Mouse (Mus musculus): ENCODE data around the gene Tnk1.
"Not testable (repeated sequence)": the region's sequence is repeated elsewhere in the genome, so short reads cannot be mapped to it uniquely, and the experiment has no call there.

Tnk1 gene

DNA sequence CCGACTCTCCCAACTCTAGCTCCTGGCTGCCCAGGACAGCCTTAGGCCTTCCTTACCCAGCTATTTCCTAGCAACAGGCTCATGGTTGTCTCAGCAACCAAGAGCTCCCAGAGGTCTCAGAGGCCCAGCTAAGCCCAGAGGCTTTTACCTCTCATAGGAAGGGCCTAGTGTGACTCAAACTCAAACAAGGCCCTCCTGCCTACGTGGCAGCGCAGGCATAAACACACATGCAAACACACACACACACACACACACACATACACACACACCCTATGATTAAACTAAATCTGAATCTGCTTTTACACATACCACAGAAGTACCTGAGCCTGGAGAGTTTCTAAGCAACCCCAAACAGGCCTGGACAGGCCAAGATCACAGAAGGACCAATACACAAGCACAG is 19.9 kb upstream of the Tnk1 start:
- DNase-seq (ENCODE audit: low spot score) = no peak

- DNase-seq (ENCODE audit: low spot score) = no peak
These were observed 19.3 kb upstream of the Tnk1 start, which contains the start of gene Tmem95 for GRCm38 (mm10) chr11:69877878-69878277. Tmem95 (minus strand) TSS chr11:69878018.

DNA sequence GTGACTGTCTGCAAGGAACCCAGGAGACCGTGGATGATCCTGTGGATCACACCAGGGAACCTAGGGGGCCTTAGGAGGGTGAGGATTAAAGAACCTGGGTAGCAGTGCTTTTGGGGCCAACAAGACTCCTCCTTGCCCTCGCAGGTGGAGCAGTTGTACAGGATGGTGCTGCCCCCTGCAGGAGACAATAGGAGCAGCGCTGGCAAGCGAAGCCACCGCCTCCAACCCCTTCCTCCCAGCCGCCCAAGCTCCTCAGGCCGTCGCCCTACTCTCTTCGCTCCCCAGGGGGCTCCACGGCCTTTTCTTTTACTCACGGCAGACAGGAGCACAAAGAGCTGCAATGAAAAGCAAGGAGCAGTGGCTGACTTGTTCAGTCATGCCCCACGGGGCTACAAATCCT is 18.3 kb upstream of the Tnk1 start:
- peak; percentile 53 for DNase-seq (ENCODE audit: low spot score)

- DNase-seq (ENCODE audit: low spot score) = no peak
These were observed 17.7 kb upstream of the Tnk1 start for GRCm38 (mm10) chr11:69876186-69876585.

GRCm38 (mm10) chr11:69872451-69872850 is 13.9 kb upstream of the Tnk1 start:
- DNase-seq (ENCODE audit: low spot score) = no peak

GRCm38 (mm10) chr11:69871822-69872221 is 13.3 kb upstream of the Tnk1 start:
- no peak for DNase-seq (ENCODE audit: low spot score)

DNA sequence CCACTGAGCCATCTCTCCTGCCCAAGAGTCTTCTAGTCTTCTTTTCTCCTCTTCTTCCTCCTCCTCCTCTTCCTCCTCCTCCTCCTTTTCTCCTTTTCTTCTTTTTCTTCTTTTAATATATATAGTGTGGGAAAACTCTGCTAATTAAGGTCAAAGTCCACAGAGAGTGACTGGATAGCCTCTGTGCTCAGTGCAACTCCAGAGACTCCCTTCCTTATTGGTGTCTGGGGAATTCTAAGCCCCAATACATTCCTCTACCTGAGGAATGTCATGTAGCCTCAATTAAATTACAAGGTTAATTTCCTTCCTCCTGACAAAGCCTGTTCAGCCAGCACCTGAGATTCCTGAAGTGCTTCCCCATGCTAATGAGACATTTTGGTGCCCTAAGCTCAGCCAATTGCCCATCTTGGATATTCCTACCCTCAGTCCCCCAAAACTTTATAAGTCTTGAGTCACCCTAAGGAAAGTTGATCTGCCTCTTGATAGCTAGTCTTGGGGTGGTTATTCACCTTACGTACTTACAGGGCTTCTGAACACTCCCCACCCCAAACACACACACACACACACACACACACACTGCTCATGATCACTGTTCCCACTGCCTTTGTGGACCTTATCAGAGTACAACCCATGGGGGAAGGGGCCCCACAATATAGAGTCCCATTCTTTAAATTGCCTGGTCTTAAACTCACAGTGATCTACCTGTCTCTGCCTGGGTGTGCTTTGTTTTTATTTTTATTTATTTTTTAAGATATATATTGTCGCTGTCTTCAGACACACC is 11.9 kb upstream of the Tnk1 start:
- DNase-seq (ENCODE audit: low spot score) = no peak

DNA sequence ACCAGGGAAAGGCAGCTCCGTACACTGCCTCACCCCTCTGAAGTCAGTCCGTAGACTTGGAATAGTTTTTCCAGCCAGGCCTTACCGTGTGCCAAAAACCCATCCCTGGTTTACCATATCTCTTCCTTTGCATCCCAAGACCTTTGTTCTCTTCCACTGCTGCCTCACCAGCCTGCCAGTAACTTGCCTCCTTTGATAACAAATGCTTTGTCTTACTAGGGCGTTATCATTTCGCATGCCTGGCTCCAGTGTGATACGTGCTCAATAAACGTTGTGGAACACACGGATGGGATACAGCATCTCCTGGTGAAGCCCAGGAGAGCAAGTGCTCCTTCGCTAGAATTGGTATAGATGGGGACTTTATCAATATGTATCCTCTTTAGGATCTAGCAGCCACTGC is 8.8 kb upstream of the Tnk1 start:
- DNase-seq (ENCODE audit: low spot score) = no peak

DNA sequence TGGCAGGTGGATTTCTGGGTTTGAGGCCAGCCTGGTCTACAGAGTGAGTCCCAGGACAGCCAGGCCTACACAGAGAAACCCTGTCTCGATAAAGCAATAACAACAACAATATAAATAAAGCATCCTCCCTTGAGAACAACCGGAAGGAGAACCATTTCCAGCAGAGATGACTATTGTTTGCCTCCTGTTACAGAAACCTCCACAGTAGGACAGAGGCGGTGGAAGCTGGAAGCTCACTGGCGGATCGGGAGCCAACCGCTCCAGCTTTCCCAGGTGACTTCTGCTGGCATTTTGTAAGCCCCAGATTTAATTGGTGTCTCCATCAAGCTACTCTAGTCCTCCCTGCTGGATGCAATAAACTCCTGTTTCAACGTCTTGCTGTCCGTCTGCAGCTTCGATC is 7.0 kb upstream of the Tnk1 start:
- no peak for DNase-seq (ENCODE audit: low spot score)

- DNase-seq (ENCODE audit: low spot score) = no peak
These were observed 5.8 kb upstream of the Tnk1 start for GRCm38 (mm10) chr11:69864138-69864860.

GRCm38 (mm10) chr11:69863729-69864128 is 5.2 kb upstream of the Tnk1 start:
- not testable (repeated sequence) for DNase-seq (ENCODE audit: low spot score)

- no peak for DNase-seq (ENCODE audit: low spot score)
These were observed 3.2 kb downstream of the Tnk1 start for GRCm38 (mm10) chr11:69855347-69855746.

GRCm38 (mm10) chr11:69854680-69855079 is 3.9 kb downstream of the Tnk1 start:
- no peak for DNase-seq (ENCODE audit: low spot score)

- no peak for DNase-seq (ENCODE audit: low spot score)
These were observed 4.5 kb downstream of the Tnk1 start for GRCm38 (mm10) chr11:69853994-69854393.

- DNase-seq (ENCODE audit: low spot score) = no peak
These were observed 7.8 kb downstream of the Tnk1 start for GRCm38 (mm10) chr11:69850754-69851153.

DNA sequence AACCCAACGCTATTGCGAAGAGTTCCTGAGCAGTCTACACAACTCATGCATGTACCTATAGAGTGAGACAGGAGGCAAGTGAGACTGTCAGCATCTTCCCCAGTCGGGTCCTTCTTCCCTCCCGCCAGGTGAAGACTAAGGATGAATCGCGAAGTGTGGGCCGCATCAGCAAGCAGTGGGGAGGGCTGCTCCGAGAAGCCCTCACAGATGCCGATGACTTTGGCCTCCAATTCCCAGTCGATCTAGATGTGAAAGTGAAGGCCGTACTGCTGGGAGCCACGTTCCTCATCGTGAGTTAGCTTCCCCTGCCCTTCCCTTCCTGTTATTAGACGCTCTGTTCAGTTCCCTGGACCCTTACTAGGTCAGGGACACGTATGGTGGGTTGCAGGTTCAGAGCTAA is 8.6 kb downstream of the Tnk1 start:
- no peak for DNase-seq (ENCODE audit: low spot score)

DNA sequence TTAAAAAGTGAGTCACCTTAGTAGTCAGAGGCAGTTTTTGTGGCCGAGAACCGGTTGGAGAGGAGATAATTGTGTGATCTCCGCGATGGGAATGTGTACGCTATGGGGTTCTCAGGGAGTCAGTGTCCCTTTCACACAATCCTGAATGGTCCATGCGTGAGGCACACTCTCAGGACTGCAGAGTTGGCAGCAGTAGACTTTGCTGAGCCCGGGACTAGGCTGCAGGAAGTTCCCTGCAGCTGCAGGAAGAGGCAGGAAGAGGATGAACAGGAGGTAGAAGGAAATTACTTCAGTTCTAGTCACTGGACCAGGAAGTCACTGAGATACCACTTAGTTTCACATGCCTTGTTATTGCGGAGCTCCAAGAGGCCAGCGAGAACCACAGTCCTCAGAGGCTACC is 9.4 kb downstream of the Tnk1 start:
- DNase-seq (ENCODE audit: low spot score) = no peak

GRCm38 (mm10) chr11:69848021-69848420 is 10.5 kb downstream of the Tnk1 start:
- no peak for DNase-seq (ENCODE audit: low spot score)

- no peak for DNase-seq (ENCODE audit: low spot score)
These were observed 11.5 kb downstream of the Tnk1 start for GRCm38 (mm10) chr11:69846738-69847688.

DNA sequence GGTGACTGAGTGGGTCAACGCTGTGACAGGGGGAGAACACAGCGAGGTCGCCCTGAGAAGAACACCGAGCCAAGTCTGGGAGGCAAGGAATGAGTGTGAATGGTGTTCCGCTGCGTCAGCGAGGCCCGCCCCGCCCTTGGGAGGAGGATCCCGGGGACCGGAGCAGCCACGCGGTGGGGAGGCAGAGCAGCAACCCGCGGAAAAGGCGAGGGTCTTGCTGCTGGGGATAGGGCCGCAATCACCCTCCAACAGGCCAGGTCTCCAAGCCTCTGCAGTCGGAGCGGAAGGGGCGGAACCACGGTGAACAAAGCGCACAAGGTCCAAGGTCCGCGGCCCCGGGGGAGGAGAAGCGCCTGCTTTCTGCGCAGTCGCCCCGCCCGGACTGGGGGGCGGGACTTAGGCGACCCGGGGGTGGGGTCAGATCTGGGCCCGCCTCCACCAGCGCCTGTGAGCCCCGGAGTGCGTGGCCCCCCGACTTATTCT is 12.3 kb downstream of the Tnk1 start, which contains the start of gene Plscr3:
Gene Plscr3 (plus strand): TSS at position 179 of the 483 bp plus-strand sequence.
- peak; percentile 65 for DNase-seq (ENCODE audit: low spot score)

DNA sequence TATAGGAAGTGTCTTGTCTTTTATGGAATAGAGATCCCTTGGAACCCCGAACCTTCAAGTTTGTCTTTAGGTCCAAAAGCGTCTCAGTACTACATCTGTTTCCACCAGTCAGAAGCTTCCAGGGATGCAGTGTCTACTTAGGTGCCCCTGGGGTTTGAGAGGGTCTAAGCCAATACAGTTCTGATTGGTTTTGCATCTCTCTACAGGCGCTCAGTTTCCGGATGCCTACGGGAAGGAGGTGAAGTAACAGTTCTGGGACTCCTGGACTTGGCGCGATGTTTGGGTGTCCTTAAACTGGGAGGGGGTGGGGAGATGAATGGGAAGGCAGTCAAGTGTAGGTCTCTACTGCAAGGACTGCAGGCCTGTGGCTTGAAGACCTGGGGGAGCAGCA is 19.8 kb downstream of the Tnk1 start:
- DNase-seq (ENCODE audit: low spot score) = no peak

Measured in layer of hippocampus, adult 9-10 months (tissue).